8 mouse cellular contexts compared by ENCODE assay signal in genomic region chr3:90644220-90644619, GRCm38 (mm10). TPM values are rescaled to one million over a fixed set of nuclear protein-coding genes. Genes with fewer than 3 reads are reported as not detected.
DNase-seq lines count a peak whose midpoint lies in the region; ATAC-seq and TF ChIP-seq lines count a peak whose summit lies in the region.
"Had no signal": no experiment of that assay in that cellular context is flagged by ENCODE, and none has a peak within 500 bp of the region (broad histone marks: within the 10 kb centered on the region; RNA-seq: fewer than 3 reads in every experiment).

No protein-coding gene starts in this region.

- H3K27me3 ChIP-seq in kidney, adult 2 months (replicated peaks; ENCODE audit: control insufficient read depth, insufficient read depth, low read length), result no peaks in the 10 kb centered on the region
- H3K27me3 ChIP-seq in kidney, embryonic 16.5 days (ENCODE audit: insufficient read depth, low read length), result no peaks in the 10 kb centered on the region
- no peaks in the 10 kb centered on the region for H3K27me3 ChIP-seq in ES-Bruce4 (ENCODE audit: control insufficient read depth, insufficient read depth, low read length, poor library complexity, severe bottlenecking)

- peak; percentile 69 for DNase-seq in kidney, adult 2 months
- DNase-seq in adrenal gland, postnatal 10 days, result peak; percentile 77
- DNase-seq in heart, postnatal 14 days, result peak; percentile 52 to 66
- peak; percentile 61 for DNase-seq in lung, postnatal 10 days
- DNase-seq in thymus, postnatal 14 days, result peak; percentile 65

- TF ChIP-seq CTCF in kidney, adult 2 months (conservative IDR thresholded peaks at IDR 0.05; ENCODE audit: insufficient read depth, insufficient read length, low read depth, low read length), result peak; percentile 74
- peak; percentile 73 for TF ChIP-seq CTCF in ES-Bruce4 (IDR thresholded peaks at IDR 0.05; ENCODE audit: low read depth, low read length)

- no peak overlapping the region for H3K4me2 ChIP-seq in kidney, embryonic 16.5 days (replicated peaks; ENCODE audit: low read depth, low read length)

- H3K9ac ChIP-seq in kidney, embryonic 16.5 days (replicated peaks; ENCODE audit: low read length), result no peak overlapping the region
- H3K9ac ChIP-seq in ES-Bruce4 (ENCODE audit: low read depth, poor library complexity, severe bottlenecking), result no peak overlapping the region

- no peaks in the 10 kb centered on the region for H3K36me3 ChIP-seq in kidney, adult 2 months (ENCODE audit: control insufficient read depth, insufficient read depth, low read length)
- no peaks in the 10 kb centered on the region for H3K36me3 ChIP-seq in kidney, embryonic 16.5 days (ENCODE audit: insufficient read depth, low read length)
- no peaks in the 10 kb centered on the region for H3K36me3 ChIP-seq in ES-Bruce4 (ENCODE audit: control insufficient read depth, insufficient read depth, low read length, poor library complexity, severe bottlenecking)

- H3K4me3 ChIP-seq in kidney, adult 2 months (ENCODE audit: insufficient read depth, low read depth, low read length), result no peak overlapping the region
- H3K4me3 ChIP-seq in kidney, embryonic 16.5 days (ENCODE audit: low read length), result no peak overlapping the region
- no peak overlapping the region for H3K4me3 ChIP-seq in ES-Bruce4 (ENCODE audit: low read depth, low read length)

- intact Hi-C loops in heart, postnatal 14 days (cut with DNase I), result no loop called here

- TF ChIP-seq POLR2A in kidney, adult 2 months (IDR thresholded peaks at IDR 0.05; ENCODE audit: low read depth, low read length), result no peak
- no peak for TF ChIP-seq POLR2A in ES-Bruce4 (IDR thresholded peaks at IDR 0.05; ENCODE audit: insufficient read depth, low read length)

- 48% methylated on average over 3 of the region's 3 CpGs for WGBS in kidney, adult 2 months
- 55% methylated on average over 3 of the region's 3 CpGs for whole genome bisulfite sequencing in kidney, embryonic 16.5 days

- no peak overlapping the region for H3K27ac ChIP-seq in kidney, adult 2 months (ENCODE audit: insufficient read depth, low read depth, low read length)
- H3K27ac ChIP-seq in kidney, embryonic 16.5 days (ENCODE audit: low read length), result no peak overlapping the region
- no peak overlapping the region for H3K27ac ChIP-seq in ES-Bruce4 (ENCODE audit: insufficient read depth, low read length)

- TF ChIP-seq EP300 in ES-Bruce4 (IDR thresholded peaks at IDR 0.05; ENCODE audit: insufficient read depth, low read depth, low read length), result no peak

- H3K9me3 ChIP-seq in kidney, embryonic 16.5 days (ENCODE audit: low read length), result no peaks in the 10 kb centered on the region
- no peaks in the 10 kb centered on the region for H3K9me3 ChIP-seq in ES-Bruce4 (replicated peaks; ENCODE audit: control insufficient read depth, insufficient read depth, low read length, poor library complexity, severe bottlenecking)

- H3K4me1 ChIP-seq in kidney, adult 2 months (ENCODE audit: control insufficient read depth, insufficient read depth, low read length), result no peaks in the 10 kb centered on the region
- H3K4me1 ChIP-seq in kidney, embryonic 16.5 days (ENCODE audit: insufficient read depth, low read length), result no peaks in the 10 kb centered on the region
- H3K4me1 ChIP-seq in ES-Bruce4 (ENCODE audit: control insufficient read depth, insufficient read depth, low read length), result no peaks in the 10 kb centered on the region

- ATAC-seq in kidney, embryonic 16.5 days (ENCODE audit: low FRiP score, low TSS enrichment), result no peak

RNA-seq across cellular contexts. Expression of gene S100a7a, which starts 9.6 kb away (rescaled TPM):
- polyA plus RNA-seq in kidney, adult 2 months (2012; rRNA removed), result 0.11 and 0.27 TPM in 2 replicates
- polyA plus RNA-seq in kidney, embryonic 16.5 days (2015; fragmentation: Nextera tagmentation; extraction: Ambion mirVana), result 0.12 and 0.36 TPM in 2 replicates
- polyA plus RNA-seq in ES-Bruce4 (2011; ENCODE audit: insufficient read depth, insufficient read length, low read depth, missing spikeins), result 0.79 TPM in 1 of 2 replicates, not detected in the other
- total RNA-seq in adrenal gland, postnatal 10 days (2021), result under 1 TPM in 1 of 2 experiments, not detected in 1; 0.33 TPM
- under 1 TPM in 1 of 2 experiments, not detected in 1; 0.17 TPM for total RNA-seq in heart, postnatal 14 days (2021)

RNA-seq across cellular contexts. Expression of gene S100a8, which starts 24.6 kb away (rescaled TPM):
- 0.26 and 1.2 TPM in 2 replicates for polyA plus RNA-seq in kidney, adult 2 months (2012; rRNA removed)
- polyA plus RNA-seq in kidney, embryonic 16.5 days (2015; fragmentation: Nextera tagmentation; extraction: Ambion mirVana), result 13.9 and 22.6 TPM in 2 replicates
- not detected in 2 replicates for polyA plus RNA-seq in ES-Bruce4 (2011; ENCODE audit: insufficient read depth, insufficient read length, low read depth, missing spikeins)
- 10 to 100 TPM; 61.2 to 94.6 TPM for total RNA-seq in adrenal gland, postnatal 10 days (2021)
- total RNA-seq in heart, postnatal 14 days (2021), result 1 to 10 TPM; 2.6 to 2.8 TPM

RNA-seq across cellular contexts. Expression of gene S100a6, which starts 31.5 kb away (rescaled TPM):
- 95.8 and 129 TPM in 2 replicates for polyA plus RNA-seq in kidney, adult 2 months (2012; rRNA removed)
- polyA plus RNA-seq in kidney, embryonic 16.5 days (2015; fragmentation: Nextera tagmentation; extraction: Ambion mirVana), result 173 and 181 TPM in 2 replicates
- 516 and 526 TPM in 2 replicates for polyA plus RNA-seq in ES-Bruce4 (2011; ENCODE audit: insufficient read depth, insufficient read length, low read depth, missing spikeins)
- total RNA-seq in adrenal gland, postnatal 10 days (2021), result 10 to 100 TPM; 72.2 to 82.8 TPM
- total RNA-seq in heart, postnatal 14 days (2021), result 10 to 100 TPM; 62.2 to 71.0 TPM

RNA-seq across cellular contexts. Expression of gene S100a5, which starts 35.9 kb away (rescaled TPM):
- polyA plus RNA-seq in kidney, adult 2 months (2012; rRNA removed), result not detected in 2 replicates
- polyA plus RNA-seq in kidney, embryonic 16.5 days (2015; fragmentation: Nextera tagmentation; extraction: Ambion mirVana), result 0.45 and 0.99 TPM in 2 replicates
- polyA plus RNA-seq in ES-Bruce4 (2011; ENCODE audit: insufficient read depth, insufficient read length, low read depth, missing spikeins), result not detected in 2 replicates
- not detected for total RNA-seq in adrenal gland, postnatal 10 days (2021)
- not detected for total RNA-seq in heart, postnatal 14 days (2021)
- total RNA-seq: left cerebral cortex, postnatal 10 days had no signal

RNA-seq across cellular contexts. Expression of gene S100a4, which starts 40.6 kb away (rescaled TPM):
- 10.3 and 16.9 TPM in 2 replicates for polyA plus RNA-seq in kidney, adult 2 months (2012; rRNA removed)
- polyA plus RNA-seq in kidney, embryonic 16.5 days (2015; fragmentation: Nextera tagmentation; extraction: Ambion mirVana), result 3.6 and 5.5 TPM in 2 replicates
- 11.0 and 15.5 TPM in 2 replicates for polyA plus RNA-seq in ES-Bruce4 (2011; ENCODE audit: insufficient read depth, insufficient read length, low read depth, missing spikeins)
- 10 to 100 TPM; 16.9 to 18.5 TPM for total RNA-seq in adrenal gland, postnatal 10 days (2021)
- total RNA-seq in heart, postnatal 14 days (2021), result 10 to 100 TPM; 12.2 to 14.3 TPM
